Mouse (Mus musculus): ENCODE data around the gene Cit. TPM values are rescaled to one million over a fixed set of nuclear protein-coding genes. Genes with fewer than 3 reads are reported as not detected.
A peak's percentile ranks its signal among the peaks of the same experiment; 100 is the strongest.

The Cit gene
- polyA plus RNA-seq, 1 experiment from 2014 or later, result 3.7 TPM

DNA sequence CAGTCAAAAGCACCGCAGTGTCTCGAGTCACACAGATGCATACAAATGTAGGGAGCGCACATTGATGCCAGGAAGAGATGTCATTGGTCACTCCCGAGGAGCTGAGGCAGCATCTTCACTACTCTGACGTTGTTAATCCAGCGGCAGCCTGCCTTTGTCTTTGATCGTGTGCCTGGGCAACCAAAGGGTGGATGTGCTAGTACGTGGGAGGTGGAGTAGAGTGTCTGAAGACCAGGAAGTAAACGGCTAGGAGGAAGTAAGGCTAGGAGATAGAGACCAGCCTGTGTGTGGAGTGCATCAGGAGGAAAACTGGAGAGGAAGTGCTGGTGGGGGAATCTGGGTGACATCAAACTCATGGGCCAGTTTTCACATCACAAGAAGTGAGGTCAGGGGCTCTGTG is 52.0 kb downstream of the Cit start:
- Histone ChIP-seq H3K4me2 (replicated peaks; ENCODE audit: low read depth) (no peak overlapping the region), H3K27ac (ENCODE audit: low read depth, low read length) (no peak overlapping the region), H3K36me3 (ENCODE audit: control insufficient read depth, insufficient read depth) (0 out of 2 replicates have a peak, but pooled peaks cover 4% of the 10 kb centered on the region), H3K9ac (ENCODE audit: low read depth, low read length) (no peak overlapping the region), H3K4me1 (replicated peaks; ENCODE audit: control insufficient read depth, insufficient read depth, low read length) (no peaks in the 10 kb centered on the region), H3K27me3 (replicated peaks; ENCODE audit: control insufficient read depth, insufficient read depth, low read length) (no peaks in the 10 kb centered on the region), H3K4me3 (ENCODE audit: low read depth, low read length) (no peak overlapping the region), H3K9me3 (ENCODE audit: control insufficient read depth) (no peaks in the 10 kb centered on the region)
- no peak for TF ChIP-seq CTCF (IDR thresholded peaks at IDR 0.05; ENCODE audit: low read depth)
- 60% methylated on average over 9 of the region's 9 CpGs for WGBS
- ATAC-seq, result no peak

DNA sequence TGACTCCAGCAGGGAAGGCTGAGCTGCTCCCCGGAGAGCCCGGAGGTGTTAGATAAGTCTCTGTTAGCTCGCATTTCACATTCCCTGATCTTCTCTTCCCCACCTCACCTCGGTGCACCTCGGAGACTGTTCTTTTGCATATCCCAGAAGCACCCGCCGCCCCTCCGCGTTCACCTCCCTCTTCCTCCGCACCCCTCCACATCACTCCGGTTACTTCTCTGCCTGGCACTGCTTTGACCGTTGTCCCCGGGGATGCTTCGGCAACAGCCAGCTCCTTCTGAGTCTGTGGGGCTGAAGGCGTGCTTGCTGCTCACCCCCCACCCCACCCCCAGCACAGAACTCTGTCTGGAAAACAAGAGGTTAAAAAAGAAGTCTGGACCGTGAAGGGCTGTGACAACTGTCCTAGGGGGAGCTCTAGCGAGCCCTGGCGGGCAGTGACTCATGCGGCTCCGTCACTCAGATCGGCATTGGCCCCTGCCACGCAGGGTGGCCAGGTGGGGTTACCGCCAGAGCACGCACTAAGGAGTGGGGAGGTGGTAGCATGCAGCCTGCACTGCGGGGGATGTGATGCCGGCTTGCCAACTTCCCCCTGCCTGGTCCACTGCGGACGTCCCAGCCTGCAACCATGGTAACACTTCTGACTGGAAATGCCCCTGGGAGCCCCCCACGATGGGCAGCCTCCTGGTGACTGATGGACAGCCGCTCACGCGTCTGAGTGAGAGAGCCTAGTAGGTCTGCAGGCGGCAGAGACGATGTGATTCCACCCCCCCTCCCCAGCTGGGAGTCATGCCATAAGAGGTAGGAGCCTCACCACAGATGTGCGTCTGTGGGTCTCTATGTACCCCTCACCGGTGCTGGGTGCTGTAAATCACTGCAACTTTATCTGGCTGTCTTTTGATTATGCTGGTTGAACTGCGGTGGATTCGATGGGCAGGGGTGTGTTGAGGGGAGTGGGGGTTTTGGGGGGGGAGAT is 62.2 kb downstream of the Cit start:
- no peaks in the 10 kb centered on the region for H3K36me3 ChIP-seq (ENCODE audit: control insufficient read depth, insufficient read depth)
- no peaks in the 10 kb centered on the region for H3K9me3 ChIP-seq (ENCODE audit: control insufficient read depth)
- WGBS, result 23% methylated on average over 38 of the region's 38 CpGs
- peak; percentile 59 for TF ChIP-seq CTCF (IDR thresholded peaks at IDR 0.05; ENCODE audit: low read depth)
- H3K27me3 ChIP-seq (replicated peaks; ENCODE audit: control insufficient read depth, insufficient read depth, low read length), result no peaks in the 10 kb centered on the region
- no peaks in the 10 kb centered on the region for H3K4me1 ChIP-seq (replicated peaks; ENCODE audit: control insufficient read depth, insufficient read depth, low read length)
- no peak overlapping the region; the same call in 1 of the 2 replicates for H3K27ac ChIP-seq (ENCODE audit: low read depth, low read length)
- H3K4me2 ChIP-seq (replicated peaks; ENCODE audit: low read depth), result peak overlapping the region; percentile 57
- H3K4me3 ChIP-seq (ENCODE audit: low read depth, low read length), result peak overlapping the region; percentile 23
- peak; percentile 61 for ATAC-seq
- no peak overlapping the region for H3K9ac ChIP-seq (ENCODE audit: low read depth, low read length)

DNA sequence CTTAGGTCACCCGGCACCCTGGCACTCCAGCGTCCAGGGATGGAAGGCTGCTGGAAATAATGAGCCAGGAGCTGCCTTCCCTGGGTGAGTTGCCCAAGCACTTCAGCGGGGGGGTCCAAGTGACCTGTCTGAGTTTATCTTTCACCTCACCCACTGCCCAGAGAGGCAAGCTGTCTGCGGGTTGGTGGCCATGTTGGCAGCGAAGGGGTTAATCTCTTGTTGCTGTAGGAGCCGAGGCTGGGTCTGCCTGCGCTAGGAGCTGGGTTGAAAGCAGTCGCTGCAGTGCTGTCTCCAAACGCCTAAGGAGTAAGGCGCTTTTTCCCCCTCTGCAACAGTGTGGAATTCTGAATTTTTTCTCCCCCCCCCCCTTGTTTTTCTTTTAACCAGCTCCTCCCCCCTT is 63.2 kb downstream of the Cit start:
- Histone ChIP-seq H3K27ac (ENCODE audit: low read depth, low read length) (no peak overlapping the region), H3K9me3 (ENCODE audit: control insufficient read depth) (no peaks in the 10 kb centered on the region), H3K4me1 (replicated peaks; ENCODE audit: control insufficient read depth, insufficient read depth, low read length) (no peaks in the 10 kb centered on the region), H3K4me3 (ENCODE audit: low read depth, low read length) (no peak overlapping the region), H3K4me2 (replicated peaks; ENCODE audit: low read depth) (peak overlapping the region; percentile 17; the same call in 1 of the 2 replicates), H3K27me3 (replicated peaks; ENCODE audit: control insufficient read depth, insufficient read depth, low read length) (no peaks in the 10 kb centered on the region), H3K9ac (ENCODE audit: low read depth, low read length) (no peak overlapping the region), H3K36me3 (ENCODE audit: control insufficient read depth, insufficient read depth) (no peaks in the 10 kb centered on the region)
- TF ChIP-seq CTCF (IDR thresholded peaks at IDR 0.05; ENCODE audit: low read depth), result no peak
- 49% methylated on average over 10 of the region's 10 CpGs for WGBS
- ATAC-seq, result no peak

DNA sequence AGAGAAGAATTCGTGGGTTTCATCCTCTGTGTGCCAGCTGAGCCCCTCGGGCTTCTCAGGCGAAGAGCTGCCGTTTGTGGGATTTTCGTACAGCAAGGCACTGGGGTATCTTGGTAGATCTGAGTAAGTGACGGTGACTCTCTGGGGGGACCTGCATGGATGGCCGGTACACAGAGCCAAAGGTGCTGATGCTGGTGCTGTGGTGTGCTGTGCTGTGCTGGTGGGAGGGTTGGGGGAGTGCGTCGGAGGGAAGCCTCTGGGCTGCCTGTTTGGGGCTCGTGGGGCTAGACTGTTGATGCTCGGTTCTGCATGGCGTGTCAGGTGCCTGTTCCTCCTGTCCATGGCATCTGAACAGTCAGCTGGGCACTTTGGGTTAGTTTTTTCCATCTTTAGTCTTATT is 63.6 kb downstream of the Cit start:
- WGBS, result 74% methylated on average over 12 of the region's 12 CpGs
- Histone ChIP-seq H3K9ac (ENCODE audit: low read depth, low read length) (no peak overlapping the region), H3K4me3 (ENCODE audit: low read depth, low read length) (no peak overlapping the region), H3K36me3 (ENCODE audit: control insufficient read depth, insufficient read depth) (no peaks in the 10 kb centered on the region; the same call in 1 of the 2 replicates), H3K4me1 (replicated peaks; ENCODE audit: control insufficient read depth, insufficient read depth, low read length) (no peaks in the 10 kb centered on the region), H3K4me2 (replicated peaks; ENCODE audit: low read depth) (peak overlapping the region; percentile 17; the same call in 1 of the 2 replicates), H3K27ac (ENCODE audit: low read depth, low read length) (no peak overlapping the region), H3K27me3 (replicated peaks; ENCODE audit: control insufficient read depth, insufficient read depth, low read length) (no peaks in the 10 kb centered on the region), H3K9me3 (ENCODE audit: control insufficient read depth) (no peaks in the 10 kb centered on the region)
- TF ChIP-seq CTCF (IDR thresholded peaks at IDR 0.05; ENCODE audit: low read depth), result no peak
- no peak for ATAC-seq

DNA sequence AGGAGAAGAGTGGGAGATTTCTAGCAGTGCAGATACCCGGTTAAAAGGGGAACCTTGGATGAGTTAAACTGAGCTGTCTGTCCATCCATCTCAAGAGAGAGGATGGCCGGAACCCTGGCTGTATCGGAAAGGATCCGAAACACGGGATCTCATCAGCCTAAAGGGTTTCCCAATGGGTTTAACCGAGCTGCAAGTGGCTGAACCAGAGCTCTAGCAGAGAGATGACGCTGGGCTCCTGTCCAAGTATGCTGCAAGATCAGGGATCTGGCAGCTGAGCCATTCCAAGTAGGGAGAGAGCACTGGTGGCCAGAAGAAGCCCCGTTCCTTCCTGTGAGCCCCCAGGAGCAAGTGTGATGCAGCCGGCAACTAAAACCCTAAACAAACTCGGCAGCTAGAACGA is 64.0 kb downstream of the Cit start:
- ATAC-seq, result no peak
- no peaks in the 10 kb centered on the region for H3K27me3 ChIP-seq (replicated peaks; ENCODE audit: control insufficient read depth, insufficient read depth, low read length)
- H3K36me3 ChIP-seq (ENCODE audit: control insufficient read depth, insufficient read depth), result no peaks in the 10 kb centered on the region; the same call in 1 of the 2 replicates
- no peak overlapping the region for H3K9ac ChIP-seq (ENCODE audit: low read depth, low read length)
- no peak for TF ChIP-seq CTCF (IDR thresholded peaks at IDR 0.05; ENCODE audit: low read depth)
- no peaks in the 10 kb centered on the region for H3K9me3 ChIP-seq (ENCODE audit: control insufficient read depth)
- no peak overlapping the region for H3K4me3 ChIP-seq (ENCODE audit: low read depth, low read length)
- H3K27ac ChIP-seq (ENCODE audit: low read depth, low read length), result no peak overlapping the region
- H3K4me2 ChIP-seq (replicated peaks; ENCODE audit: low read depth), result no peak overlapping the region
- H3K4me1 ChIP-seq (replicated peaks; ENCODE audit: control insufficient read depth, insufficient read depth, low read length), result no peaks in the 10 kb centered on the region
- 52% methylated on average over 11 of the region's 11 CpGs for WGBS

DNA sequence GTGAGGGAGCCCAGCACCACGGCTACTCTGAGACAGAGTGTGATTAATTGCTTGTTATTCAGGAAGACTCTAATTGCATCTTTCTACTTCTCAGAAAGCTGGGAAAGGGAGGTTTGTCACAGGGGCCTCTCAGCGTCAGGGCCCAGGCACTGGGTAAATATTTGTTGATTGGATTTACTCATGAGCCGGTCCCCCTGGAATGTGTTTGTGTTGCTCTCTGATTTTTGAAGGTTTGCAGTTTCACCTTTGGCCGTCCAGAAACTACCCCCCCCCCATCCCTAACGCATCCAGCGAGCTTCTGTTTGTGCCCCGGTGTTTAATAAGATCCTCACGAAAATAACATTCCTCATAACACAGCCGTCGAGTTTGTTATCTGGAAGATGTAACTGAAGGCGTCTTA is 65.4 kb downstream of the Cit start:
- Histone ChIP-seq H3K36me3 (ENCODE audit: control insufficient read depth, insufficient read depth) (no peaks in the 10 kb centered on the region; the same call in 1 of the 2 replicates), H3K4me2 (replicated peaks; ENCODE audit: low read depth) (no peak overlapping the region), H3K27me3 (replicated peaks; ENCODE audit: control insufficient read depth, insufficient read depth, low read length) (no peaks in the 10 kb centered on the region), H3K9ac (ENCODE audit: low read depth, low read length) (no peak overlapping the region), H3K4me1 (replicated peaks; ENCODE audit: control insufficient read depth, insufficient read depth, low read length) (no peaks in the 10 kb centered on the region), H3K9me3 (ENCODE audit: control insufficient read depth) (no peaks in the 10 kb centered on the region), H3K27ac (ENCODE audit: low read depth, low read length) (no peak overlapping the region), H3K4me3 (ENCODE audit: low read depth, low read length) (no peak overlapping the region)
- no peak for ATAC-seq
- WGBS, result 38% methylated on average over 11 of the region's 11 CpGs
- TF ChIP-seq CTCF (IDR thresholded peaks at IDR 0.05; ENCODE audit: low read depth), result no peak

Measured in intestine, postnatal 0 days (tissue).